Mouse (Mus musculus) urinary bladder, adult 2 months (tissue): ENCODE results near the gene Gm49325. TPM values are rescaled to one million over a fixed set of nuclear protein-coding genes. Genes with fewer than 3 reads are reported as not detected.

Experiments used
- DNase-seq: peaks from one replicate; pipeline ENCODE4 v3.0.0; 2022; ENCODE audit warnings: low spot score
- polyA plus RNA-seq: library from polyadenylated mRNA; depleted of rRNA; stranded (reverse); fragments of >200 nt; gene quantifications from 2 replicates; pipeline ENCODE4 v1.2.3, GENCODE M21; 2012

The Gm49325 gene
- polyA plus RNA-seq, 1 experiment = 0.89 TPM

- DNase-seq = no peak
These were observed 16.9 kb upstream of the Gm49325 start for GRCm38 (mm10) chr10:77589117-77589516.

- no peak for DNase-seq
These were observed 16.2 kb upstream of the Gm49325 start for GRCm38 (mm10) chr10:77589749-77590148.

GRCm38 (mm10) chr10:77590812-77591211 lies 15.2 kb upstream of the Gm49325 start:
- no peak for DNase-seq

- DNase-seq = no peak
These were observed 14.5 kb upstream of the Gm49325 start for GRCm38 (mm10) chr10:77591546-77591945.

GRCm38 (mm10) chr10:77596060-77596459 lies 9.9 kb upstream of the Gm49325 start:
- DNase-seq = no peak

GRCm38 (mm10) chr10:77603021-77603420 lies 3.0 kb upstream of the Gm49325 start:
- DNase-seq = no peak

- DNase-seq = no peak
These were observed 1.9 kb upstream of the Gm49325 start for GRCm38 (mm10) chr10:77604111-77604510.

GRCm38 (mm10) chr10:77604958-77605357 lies 1.0 kb upstream of the Gm49325 start:
- no peak for DNase-seq

- no peak for DNase-seq
These were observed 629 bp upstream of the Gm49325 start for GRCm38 (mm10) chr10:77605368-77605767.

- DNase-seq = no peak
These were observed 858 bp downstream of the Gm49325 start for GRCm38 (mm10) chr10:77606855-77607254.

- DNase-seq = no peak
These were observed 1.4 kb downstream of the Gm49325 start for GRCm38 (mm10) chr10:77607441-77607840.

GRCm38 (mm10) chr10:77608589-77608988 lies 2.6 kb downstream of the Gm49325 start:
- no peak for DNase-seq

- DNase-seq = no peak
These were observed 4.4 kb downstream of the Gm49325 start for GRCm38 (mm10) chr10:77610221-77610961.

GRCm38 (mm10) chr10:77613409-77613808 lies 7.4 kb downstream of the Gm49325 start:
- no peak for DNase-seq

- no peak for DNase-seq
These were observed 9.7 kb downstream of the Gm49325 start for GRCm38 (mm10) chr10:77615647-77616046.

- no peak for DNase-seq
These were observed 10.2 kb downstream of the Gm49325 start for GRCm38 (mm10) chr10:77616166-77616565.

- no peak for DNase-seq
These were observed 10.9 kb downstream of the Gm49325 start for GRCm38 (mm10) chr10:77616926-77617325.

GRCm38 (mm10) chr10:77621546-77621945 lies 15.5 kb downstream of the Gm49325 start:
- no peak for DNase-seq

- peak; percentile 97 for DNase-seq
These were observed 16.3 kb downstream of the Gm49325 start, which contains the start of gene Ube2g2 for GRCm38 (mm10) chr10:77622055-77622988. Gene Ube2g2 (plus strand): TSS chr10:77622275.

- DNase-seq = no peak
These were observed 17.1 kb downstream of the Gm49325 start for GRCm38 (mm10) chr10:77623069-77623492.

GRCm38 (mm10) chr10:77623639-77624400 lies 17.8 kb downstream of the Gm49325 start:
- no peak for DNase-seq

GRCm38 (mm10) chr10:77624570-77624995 lies 18.6 kb downstream of the Gm49325 start:
- no peak for DNase-seq
